In the genomic region with DNA sequence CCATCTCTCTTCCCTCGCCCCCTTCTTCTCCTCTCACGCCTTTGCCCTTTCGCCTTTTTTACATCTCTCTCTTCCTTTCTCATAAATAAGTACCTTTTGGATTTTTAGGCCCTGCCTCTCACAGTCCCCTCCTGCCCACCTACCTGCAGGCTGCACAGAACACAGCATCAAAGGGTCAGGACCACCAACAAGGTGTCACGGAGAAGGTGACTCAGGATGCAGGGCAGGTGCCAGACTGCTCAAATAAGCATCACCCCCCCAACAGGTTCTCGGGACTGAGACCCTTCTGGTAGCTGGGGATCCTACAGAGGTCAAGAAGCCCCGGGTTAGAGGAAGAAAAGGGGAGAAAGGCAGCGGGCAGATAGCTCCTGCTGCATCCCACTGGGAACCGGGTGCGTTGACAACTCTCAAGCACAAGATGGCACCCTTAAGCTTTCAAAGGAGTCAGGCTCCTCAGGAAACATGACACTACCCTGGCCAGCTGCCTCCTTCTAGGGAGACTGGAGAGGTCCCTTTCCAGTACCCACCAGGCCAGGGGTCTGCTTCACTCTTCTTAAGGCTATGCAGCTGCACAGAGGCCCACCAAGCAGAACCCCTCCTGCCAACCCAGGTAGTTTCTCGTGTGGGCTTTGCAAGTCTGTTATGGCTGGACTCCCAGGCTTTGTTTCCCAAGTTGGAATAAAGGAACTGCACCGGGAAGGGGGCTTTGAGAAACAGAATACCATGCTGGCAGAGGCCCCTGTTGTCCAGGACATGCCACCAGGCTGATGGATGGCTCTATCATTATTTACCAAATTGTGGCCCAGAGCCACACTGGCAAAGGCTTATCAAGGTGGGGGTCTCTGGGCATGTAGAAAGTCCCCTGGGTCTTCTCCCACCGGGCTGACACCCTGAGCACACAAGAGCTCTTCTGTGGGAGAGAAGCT, we compare ENCODE assay signal across 8 mouse cellular contexts.
DNase-seq lines count a peak whose midpoint lies in the region; ATAC-seq lines count a peak whose summit lies in the region.

No protein-coding gene starts in this region.

- peak overlapping the region; percentile 70 for H3K27ac ChIP-seq in hindbrain, embryonic 13.5 days
- no peak overlapping the region for H3K27ac ChIP-seq in lung, embryonic 16.5 days (ENCODE audit: low read length)

- H3K36me3 ChIP-seq in hindbrain, embryonic 13.5 days: no peaks in the 10 kb centered on the region
- no peaks in the 10 kb centered on the region for H3K36me3 ChIP-seq in lung, embryonic 16.5 days (ENCODE audit: control insufficient read depth, insufficient read depth, low read length)

- peaks cover 27% of the 10 kb centered on the region for H3K4me1 ChIP-seq in hindbrain, embryonic 13.5 days (replicated peaks)
- H3K4me1 ChIP-seq in lung, embryonic 16.5 days (replicated peaks; ENCODE audit: control insufficient read depth, insufficient read depth, low read length): no peaks in the 10 kb centered on the region

- no peak overlapping the region for H3K4me3 ChIP-seq in hindbrain, embryonic 13.5 days
- H3K4me3 ChIP-seq in lung, embryonic 16.5 days (ENCODE audit: low read length): no peak overlapping the region

- peak; percentile 87 for ATAC-seq in hindbrain, embryonic 13.5 days (ENCODE audit: low FRiP score)
- peak; percentile 80; the same call in 1 of the 2 replicates for ATAC-seq in lung, embryonic 16.5 days (ENCODE audit: low read depth)
- no peak for ATAC-seq in CD4-positive, CD25-positive, alpha-beta regulatory T cell, adult 4 months

- H3K27me3 ChIP-seq in hindbrain, embryonic 13.5 days: peaks cover 23% of the 10 kb centered on the region
- H3K27me3 ChIP-seq in lung, embryonic 16.5 days (ENCODE audit: control insufficient read depth, insufficient read depth, low read depth, low read length): no peaks in the 10 kb centered on the region

- H3K9ac ChIP-seq in hindbrain, embryonic 13.5 days: 0 out of 2 replicates have a peak overlapping the region, but pooled peaks have one; percentile 46
- H3K9ac ChIP-seq in lung, embryonic 16.5 days (ENCODE audit: low read length): no peak overlapping the region

- peak; percentile 62 for DNase-seq in adipocyte (ENCODE audit: low spot score)
- peak; percentile 86 to 89 for DNase-seq in cerebellum, postnatal 14 days
- DNase-seq in frontal cortex, adult 2 months (ENCODE audit: extremely low spot score in 1 of 2, low spot score in 1 of 2): peak; percentile 41 to 89
- DNase-seq in layer of hippocampus, postnatal 25 days (ENCODE audit: extremely low spot score in 1 of 2, low spot score in 1 of 2): peak; percentile 54 to 76
- DNase-seq in retina, embryonic 14.5 days (ENCODE audit: low spot score): peak; percentile 90

- 31% methylated on average over 12 of the region's 12 CpGs for WGBS in hindbrain, embryonic 13.5 days
- WGBS in lung, embryonic 16.5 days: 31% methylated on average over 12 of the region's 12 CpGs

- no peaks in the 10 kb centered on the region for H3K9me3 ChIP-seq in hindbrain, embryonic 13.5 days
- H3K9me3 ChIP-seq in lung, embryonic 16.5 days (ENCODE audit: control insufficient read depth, low read length): no peaks in the 10 kb centered on the region

- no peak overlapping the region for H3K4me2 ChIP-seq in hindbrain, embryonic 13.5 days
- H3K4me2 ChIP-seq in lung, embryonic 16.5 days (ENCODE audit: low read depth, low read length): no peak overlapping the region
